Mouse (Mus musculus) C2C12 (cell line): ENCODE measurements around the gene Klhl35.

ENCODE experiments used
- CTCF ChIP-seq: IDR thresholded peaks from one replicate; pipeline ENCODE4 v1.5.1; 2011; ENCODE audit not compliant: control insufficient read depth, insufficient read depth, insufficient read length
- MYOG ChIP-seq: IDR thresholded peaks from one replicate; pipeline ENCODE4 v1.6.1; 2011; ENCODE audit not compliant: control insufficient read depth, insufficient read length; ENCODE audit errors: extremely low read depth
- USF1 ChIP-seq: IDR thresholded peaks from one replicate; pipeline ENCODE4 v1.6.1; 2011; ENCODE audit warnings: low read depth, mild to moderate bottlenecking, control low read depth, moderate library complexity

DNA sequence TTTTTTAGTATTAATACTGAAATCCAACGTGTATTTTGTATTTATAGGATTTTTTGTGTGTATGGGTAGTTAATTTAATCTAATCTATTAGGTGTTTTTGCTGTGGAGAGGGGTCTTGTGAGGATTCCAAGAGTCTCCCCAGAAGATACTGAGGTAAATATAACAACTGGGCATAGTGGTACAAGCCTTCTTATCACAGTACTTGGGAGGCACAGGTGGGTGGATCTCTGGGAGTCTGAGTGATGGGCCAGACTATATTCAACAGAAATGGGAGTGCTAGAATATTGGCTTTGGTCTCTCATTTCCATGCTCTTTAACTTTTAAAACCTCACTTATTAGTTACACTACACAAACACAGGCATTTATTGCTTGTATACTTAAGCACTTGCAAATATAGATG, 35.3 kb downstream of the Klhl35 start:
- TF ChIP-seq CTCF (no peak), USF1 (no peak), MYOG (no peak)
